Mouse (Mus musculus): ENCODE results near the gene Ggnbp2.
A peak's percentile ranks its signal among the peaks of the same experiment; 100 is the strongest.
"Not testable (repeated sequence)": the region's sequence is repeated elsewhere in the genome, so short reads cannot be mapped to it uniquely, and the experiment has no call there.

The Ggnbp2 gene

DNA sequence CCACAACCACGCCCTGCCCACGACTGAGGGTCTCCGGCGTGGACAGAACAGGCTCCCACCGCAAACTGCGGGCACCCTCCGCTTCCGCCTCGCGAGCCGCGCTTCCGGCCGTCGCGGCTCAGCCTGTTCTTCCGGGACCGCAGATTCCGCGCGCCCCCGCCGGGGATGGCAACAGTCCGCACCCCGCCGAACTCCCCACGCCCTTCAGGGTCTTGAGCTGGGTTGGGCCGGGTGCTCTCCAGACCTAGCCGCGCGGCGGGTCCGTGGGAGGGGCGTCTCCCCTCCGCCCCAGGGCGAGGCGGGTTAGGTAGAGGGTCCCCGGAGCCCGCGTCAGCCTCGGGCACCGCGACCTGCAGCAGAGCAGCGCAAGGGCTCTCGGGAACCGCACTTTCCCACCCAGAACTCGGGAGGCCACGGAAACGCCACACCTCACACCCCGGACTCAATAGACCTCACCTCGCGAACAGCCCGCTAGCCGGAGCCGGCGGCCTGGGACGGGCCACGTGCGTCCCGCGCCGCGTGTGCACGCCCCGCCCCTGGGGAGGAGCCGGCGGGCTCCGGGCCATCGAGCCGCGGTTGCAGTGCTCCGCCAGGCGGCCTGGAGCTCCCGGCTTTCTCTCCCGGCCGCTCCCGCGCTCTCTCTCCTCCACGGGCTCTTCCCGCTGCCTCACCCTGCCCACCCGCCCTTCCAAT, 9.3 kb upstream of the Ggnbp2 start, which contains the start of the genes Myo19 and Pigw:
Gene Myo19, plus strand, starts transcription at position 377 of the 693 bp plus-strand sequence.
Gene Pigw, minus strand, starts transcription at position 514 of the 693 bp plus-strand sequence.
- peak; percentile 82 for DNase-seq (ENCODE audit: extremely low spot score)

DNA sequence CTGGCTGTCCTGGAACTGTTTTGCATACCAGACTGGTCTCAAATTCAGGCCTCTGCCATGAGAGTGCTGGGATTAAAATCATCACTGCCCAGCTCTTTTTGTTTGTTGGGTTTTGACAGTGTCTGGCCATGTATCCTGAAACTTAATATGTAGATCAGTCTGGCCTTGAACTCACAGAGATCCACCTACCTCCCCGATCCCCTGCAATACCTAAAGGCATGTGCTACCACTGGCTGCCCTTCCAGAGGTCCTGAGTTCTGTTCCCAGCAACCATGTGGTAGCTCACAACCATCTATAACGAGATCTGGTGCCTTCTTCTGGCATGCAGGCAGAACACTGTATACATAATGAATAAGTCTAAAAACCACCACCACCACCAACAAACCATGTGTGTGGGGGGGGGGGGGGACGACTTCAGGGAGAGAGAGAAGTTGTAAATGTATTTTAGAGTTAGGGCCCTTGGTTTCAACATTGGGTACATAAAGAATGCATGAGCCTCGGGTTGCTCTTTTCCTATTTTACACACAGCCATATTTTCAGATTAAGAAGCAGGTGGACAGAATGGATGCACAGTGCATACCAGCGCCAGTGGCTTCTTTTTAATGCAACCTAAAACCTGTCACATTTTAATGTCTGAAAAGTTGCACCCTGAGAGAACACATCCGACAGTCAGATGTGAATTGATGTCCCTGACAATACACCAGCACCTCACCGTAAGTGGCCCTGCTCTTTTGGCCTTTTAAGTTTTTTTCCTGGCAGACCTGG, 8.6 kb upstream of the Ggnbp2 start:
- DNase-seq (ENCODE audit: extremely low spot score): peak; percentile 5

DNA sequence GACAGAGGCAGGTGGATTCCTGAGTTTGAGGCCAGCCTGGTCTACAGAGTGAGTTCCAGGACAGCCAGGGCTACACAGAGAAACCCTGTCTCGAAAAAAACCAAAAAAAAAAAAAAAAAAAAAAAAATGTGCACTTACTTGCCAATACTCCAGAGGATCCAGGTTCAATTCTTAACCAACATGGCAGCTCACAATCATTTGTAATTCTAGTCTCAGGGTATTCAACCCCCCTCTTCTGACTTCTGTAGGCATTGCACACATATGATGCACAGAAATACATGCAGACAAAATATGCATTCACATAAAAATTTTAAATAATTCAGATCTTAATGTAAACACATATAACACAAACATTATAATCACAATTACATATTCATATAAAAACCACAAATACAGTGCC, 5.4 kb upstream of the Ggnbp2 start:
- not testable (repeated sequence) for DNase-seq (ENCODE audit: extremely low spot score)

DNA sequence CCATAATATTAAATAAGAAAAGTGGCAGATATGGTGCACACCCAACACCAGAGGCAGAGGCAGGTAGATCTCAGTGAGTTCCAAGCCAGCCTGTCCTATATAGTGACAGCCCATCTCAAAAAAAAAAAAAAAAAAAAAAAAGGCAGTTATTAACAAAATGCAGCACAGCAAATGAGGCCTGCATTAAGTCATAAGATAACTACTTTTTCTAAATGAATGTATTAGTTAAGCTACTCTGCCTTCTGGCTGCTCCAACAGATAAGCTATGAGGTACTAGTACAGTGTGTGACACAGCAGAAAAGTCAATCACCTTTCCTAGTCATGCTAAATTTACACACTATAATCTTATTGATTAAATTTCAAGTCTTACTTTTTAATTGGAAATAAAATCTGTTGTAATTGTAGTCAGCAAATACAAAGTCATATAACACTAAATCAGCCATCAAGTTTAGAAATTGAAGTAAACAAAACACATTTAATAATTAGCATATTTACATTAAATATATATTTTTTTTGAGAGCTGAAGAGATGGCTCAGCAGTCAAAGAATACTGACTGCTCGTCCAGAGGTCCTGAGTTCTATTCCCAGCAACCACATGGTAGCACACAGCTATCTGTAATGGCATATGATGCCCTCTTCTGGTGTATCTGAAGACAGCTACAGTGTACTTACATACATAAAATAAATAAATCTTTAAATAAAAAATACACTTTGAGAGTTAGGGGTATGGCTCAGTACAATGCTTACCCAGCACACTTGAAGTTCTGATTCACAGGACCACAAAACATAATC, 2.6 kb upstream of the Ggnbp2 start:
- no peak for DNase-seq (ENCODE audit: extremely low spot score)

DNA sequence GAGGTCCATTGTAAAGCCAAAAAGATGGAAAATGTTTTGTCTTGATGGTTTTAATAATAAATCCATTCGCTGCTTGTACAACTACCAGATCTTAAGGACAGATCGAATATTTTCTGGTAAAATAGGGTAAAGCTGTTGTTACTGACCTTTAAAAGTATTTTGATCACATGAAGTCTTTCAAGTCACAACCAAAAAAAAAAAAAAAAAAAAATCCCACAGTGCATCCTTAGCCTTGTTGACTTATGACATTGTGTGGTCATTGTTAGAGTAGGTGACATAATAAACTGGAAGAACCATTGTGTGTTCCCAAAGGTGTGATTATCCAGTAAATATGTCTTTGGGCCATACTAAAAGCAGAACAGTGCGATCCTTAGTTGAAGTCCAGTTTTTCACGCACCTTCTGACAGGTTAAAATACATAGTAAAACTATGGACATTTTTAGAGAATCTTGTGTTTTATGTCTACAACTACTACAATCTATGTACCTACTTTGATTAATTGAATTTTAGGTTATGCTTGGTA, 992 bp upstream of the Ggnbp2 start:
- no peak for DNase-seq (ENCODE audit: extremely low spot score)

DNA sequence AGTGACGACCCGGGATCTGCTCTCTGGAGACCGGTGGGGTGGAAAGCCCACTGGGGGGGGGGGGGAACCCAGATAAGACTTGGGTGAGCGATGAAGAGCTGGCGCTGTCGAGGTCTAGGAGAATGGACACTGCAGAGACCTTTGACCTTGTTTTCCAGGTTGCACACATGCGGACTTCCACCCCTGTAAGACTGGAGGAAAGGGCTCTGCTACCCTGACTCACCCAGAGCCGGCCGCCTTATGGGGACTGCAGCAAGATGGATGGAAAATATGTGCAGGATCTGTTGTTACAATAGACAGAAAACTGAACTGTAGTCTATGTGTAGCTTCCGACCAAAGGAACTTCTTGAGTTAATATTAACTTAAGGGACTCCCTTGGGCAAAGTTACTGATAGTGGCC, 429 bp upstream of the Ggnbp2 start:
- no peak for DNase-seq (ENCODE audit: extremely low spot score)

DNA sequence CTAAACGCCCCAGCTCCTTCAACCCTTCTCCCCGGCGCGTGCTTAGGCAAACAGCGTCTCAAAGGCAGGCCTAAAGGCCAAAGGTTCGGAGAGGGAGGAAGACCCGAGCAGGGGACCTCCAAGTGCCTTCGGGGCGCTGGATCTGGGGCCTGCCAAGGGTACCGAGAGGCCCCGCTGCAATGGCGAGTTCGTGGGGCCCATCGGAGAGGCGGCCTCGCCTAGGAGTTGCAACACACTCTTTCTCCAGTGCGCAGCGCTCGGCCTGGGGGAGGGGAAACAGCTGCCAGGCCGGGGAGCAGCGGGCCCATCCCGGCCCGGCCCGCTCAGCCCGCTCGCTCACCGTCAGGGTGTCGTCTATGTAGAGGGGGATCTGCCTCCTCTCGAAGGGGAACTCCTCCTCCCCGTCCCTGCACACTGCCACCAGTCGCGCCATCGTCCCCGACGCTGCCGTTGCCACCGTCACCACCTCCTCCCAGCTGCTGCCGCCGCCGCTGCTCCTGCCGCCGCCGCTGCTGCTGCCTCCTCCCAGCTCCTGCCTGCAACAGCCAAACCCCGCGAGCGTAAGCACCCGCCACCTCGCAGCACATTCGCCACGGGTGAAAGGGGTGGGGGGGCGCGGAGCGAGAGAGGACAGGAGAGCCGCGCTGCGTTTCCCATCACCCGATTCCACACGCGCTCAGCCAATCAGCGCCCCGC, 932 bp downstream of the Ggnbp2 start:
- peak; percentile 99 for DNase-seq (ENCODE audit: extremely low spot score)

DNA sequence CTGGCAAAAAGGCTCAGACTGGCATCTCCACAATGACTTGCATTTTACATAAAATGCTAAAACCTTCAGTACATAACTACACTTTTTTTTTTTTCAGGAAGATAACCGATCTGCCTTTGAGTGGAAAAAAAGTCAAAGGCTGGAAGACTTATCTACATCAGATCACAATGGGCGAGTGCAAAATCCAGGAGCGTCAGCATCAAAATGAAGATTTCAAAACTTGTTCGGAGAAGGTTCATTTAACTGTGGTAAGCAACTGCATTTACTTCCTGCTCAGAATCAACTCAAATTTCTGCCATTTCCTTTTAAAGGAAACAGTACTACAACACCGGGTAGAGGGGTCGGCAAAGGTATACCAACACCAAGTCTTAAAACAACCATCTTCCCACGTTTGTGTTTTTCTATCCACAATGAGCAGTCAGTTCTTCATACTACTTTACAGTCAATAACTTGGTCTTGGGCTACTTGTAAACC, 1.8 kb downstream of the Ggnbp2 start:
- no peak for DNase-seq (ENCODE audit: extremely low spot score)

DNA sequence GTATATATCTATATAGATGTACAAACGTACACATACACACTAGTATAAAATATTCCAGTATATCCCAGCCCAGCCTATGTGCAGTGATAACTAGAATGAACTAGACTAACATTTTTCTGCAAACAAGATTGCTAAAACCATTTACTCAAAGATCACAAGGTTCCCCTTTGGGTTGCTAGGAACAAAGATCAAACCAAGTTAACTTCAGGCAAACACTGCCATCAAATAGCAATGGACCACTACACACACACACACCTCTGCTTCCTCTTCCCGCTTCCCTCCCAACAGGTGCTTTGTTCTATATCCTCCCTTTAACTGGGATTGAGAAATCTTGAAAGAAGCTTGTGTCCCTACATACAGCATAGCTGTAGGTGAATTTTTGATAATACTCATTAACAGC, 3.0 kb downstream of the Ggnbp2 start:
- DNase-seq (ENCODE audit: extremely low spot score): no peak

DNA sequence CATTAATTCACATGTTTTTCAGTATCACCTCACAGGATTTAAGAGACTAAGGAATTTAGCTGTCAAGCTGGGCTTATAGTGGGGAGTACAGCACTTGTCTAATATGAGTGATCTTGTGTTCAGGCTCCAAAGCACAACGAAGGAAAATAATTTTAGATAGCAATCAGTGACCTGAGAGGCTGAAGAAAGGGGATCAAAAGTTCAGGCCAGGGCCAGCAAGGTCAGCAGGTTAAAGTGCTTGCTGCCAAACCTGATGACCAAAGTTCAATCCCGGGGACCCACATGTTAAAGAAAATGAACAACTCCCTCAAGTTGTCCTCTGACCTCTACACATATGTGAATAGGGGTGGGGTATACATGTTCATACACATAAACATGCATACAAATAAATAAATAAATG, 5.3 kb downstream of the Ggnbp2 start:
- DNase-seq (ENCODE audit: extremely low spot score): no peak

DNA sequence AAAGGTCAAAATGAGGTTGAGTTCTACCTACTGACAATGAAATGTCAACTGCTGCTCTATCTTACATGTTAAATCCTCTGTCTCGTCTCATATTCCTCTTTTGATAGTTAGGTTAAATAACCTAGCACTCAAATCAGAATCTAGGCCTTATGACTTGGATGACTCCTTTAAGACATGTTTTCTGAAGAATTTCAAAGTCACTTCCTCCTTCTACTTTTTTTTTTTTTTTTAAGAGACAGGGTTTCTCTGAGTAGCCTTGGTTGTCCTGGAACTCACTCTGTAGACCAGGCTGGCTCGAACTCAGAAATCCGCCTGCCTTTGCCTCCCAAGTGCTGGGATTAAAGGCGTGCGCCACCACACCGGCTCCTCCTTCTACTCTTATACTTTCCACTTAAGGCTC, 15.3 kb downstream of the Ggnbp2 start:
- no peak for DNase-seq (ENCODE audit: extremely low spot score)

DNA sequence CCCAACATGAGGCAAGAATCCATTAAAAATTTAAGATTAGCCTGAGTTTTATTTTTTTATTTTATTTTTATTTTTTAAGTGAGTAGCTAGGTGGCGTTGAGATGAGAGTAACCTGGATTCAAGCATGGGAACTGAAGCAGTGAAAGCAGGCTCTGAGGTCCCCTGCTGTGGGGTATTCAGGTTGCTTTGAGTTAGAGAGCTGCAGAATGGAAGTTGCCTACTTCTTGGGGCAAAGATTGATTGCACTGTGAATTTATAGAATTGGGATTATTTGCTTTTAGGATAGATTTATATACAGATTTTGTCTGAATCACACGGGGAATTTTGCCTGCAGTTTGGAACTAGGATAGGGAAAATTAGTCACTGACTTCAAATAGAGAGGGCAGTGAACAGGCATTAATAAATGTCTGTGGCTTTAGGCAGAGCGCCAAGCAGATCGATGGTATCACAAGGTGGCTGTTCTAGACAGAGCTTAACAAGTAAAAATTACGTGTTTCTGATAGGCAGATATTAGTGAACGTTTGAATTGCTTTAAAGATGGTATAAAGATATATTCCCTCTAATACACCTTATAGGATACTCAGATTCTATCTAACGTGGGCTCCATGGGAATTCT, 23.0 kb downstream of the Ggnbp2 start:
- no peak for DNase-seq (ENCODE audit: extremely low spot score)

DNA sequence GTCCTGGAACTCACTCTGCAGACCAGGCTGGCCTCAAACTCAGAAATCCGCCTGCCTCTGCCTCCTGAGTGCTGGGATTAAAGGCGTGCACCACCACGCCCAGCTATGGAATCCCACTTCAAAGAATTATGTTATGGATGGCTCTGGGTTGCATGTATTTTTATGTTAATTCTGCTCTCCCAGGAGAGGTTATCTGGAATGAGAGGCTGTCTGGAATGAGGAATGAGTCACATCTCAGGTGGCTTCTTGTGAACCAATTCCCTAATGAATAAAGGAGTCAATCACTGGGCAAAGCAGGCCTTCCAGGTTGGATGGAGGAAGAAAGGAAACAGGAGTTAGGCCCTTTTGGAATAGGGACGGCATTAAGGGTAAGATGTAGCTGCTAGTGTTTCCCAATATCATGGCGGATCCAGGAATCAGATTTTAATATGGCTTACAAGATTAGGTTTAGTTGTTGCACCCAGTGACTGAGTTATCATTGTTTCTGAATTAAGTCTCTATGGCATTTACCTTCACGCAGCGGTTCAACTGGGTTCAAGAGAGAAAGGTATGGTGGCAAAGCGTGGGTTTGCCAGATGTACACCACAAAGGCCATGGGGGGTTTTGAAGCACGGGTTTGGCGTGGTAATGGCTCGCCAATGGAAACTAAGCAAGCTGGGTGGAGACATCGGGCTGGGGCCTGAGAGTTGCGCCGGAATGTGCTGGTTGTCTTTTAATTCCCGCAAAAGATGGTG, 23.7 kb downstream of the Ggnbp2 start:
- DNase-seq (ENCODE audit: extremely low spot score): no peak

DNA sequence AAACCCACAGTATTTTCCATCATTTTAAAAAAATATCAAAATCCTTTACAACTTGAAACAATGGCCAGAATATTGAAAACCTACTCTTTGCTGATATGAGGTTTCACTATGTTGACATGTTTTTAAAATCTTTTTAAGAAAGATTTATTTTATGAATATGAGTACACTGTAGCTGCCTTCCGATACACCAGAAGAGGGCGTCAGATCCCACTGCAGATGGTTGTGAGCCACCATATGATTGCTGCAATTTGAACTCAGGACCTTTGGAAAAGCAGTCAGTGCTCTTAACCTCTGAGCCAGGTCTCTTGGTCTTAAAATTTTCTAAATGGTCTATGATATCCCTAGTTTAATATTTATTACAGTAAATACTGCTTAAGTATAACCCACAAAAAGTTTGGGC, 31.3 kb downstream of the Ggnbp2 start:
- no peak for DNase-seq (ENCODE audit: extremely low spot score)

DNA sequence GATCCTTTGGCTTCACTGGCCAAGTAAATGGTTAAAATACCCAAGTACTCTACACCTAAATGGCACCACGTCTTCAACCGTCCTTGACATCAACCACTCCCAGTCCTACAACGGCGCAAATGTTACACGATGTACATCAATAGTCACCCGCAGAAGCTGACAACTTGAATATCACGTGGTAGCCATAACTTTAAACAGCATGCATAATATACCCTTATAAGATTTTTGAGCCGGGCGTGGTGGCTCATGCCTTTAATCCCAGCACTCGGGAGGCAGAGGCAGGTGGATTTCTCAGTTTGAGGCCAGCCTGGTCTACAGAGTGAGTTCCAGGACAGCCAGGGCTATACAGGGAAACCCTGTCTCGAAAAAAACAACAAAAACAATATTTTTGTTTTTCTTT, 41.1 kb downstream of the Ggnbp2 start:
- DNase-seq (ENCODE audit: extremely low spot score): not testable (repeated sequence)

DNA sequence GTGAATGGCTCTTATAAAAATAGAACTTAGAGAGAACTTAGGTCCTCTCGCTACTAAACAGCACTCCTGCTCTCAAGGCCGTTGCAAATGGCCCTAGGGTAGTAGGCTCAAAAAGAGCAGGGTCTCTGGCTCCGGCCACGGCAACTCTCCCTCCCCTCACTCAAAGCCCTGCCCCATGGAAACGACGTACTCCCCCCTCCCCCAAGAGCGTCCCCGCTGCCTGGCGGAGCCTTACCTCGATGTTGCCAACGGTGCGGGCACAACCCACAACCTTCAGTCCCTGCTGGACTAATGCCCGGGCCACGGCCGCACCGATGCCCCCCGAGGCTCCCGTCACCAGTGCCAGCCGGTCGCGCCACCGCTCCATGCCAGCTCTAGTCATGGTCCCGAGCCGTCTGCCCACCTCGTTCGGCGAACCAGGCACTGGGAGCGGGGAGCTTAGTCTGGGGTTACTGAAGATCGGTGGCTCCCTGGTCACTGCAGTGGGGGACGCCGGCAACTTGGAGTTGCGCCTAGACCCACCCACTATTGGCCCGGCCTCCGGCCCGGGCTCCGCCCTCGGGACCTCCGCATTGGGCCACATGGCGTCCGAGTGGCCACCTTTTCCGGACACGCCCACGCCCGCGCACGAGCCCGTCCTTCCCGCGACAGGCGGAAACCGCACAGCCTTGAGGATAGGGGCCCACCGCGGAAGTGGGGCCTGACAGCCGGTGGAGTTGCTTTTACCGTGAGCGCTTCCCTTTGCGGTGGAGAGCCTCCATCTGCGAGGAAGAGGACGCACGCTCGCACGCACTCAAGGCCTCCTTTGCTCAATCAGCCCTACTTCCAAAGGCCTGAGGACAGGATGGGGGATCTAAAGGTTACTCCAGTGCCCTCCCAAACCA, 41.9 kb downstream of the Ggnbp2 start, which contains the start of gene Dhrs11:
Gene Dhrs11, minus strand, starts transcription at position 479 of the 884 bp plus-strand sequence.
- DNase-seq (ENCODE audit: extremely low spot score): peak; percentile 90

DNA sequence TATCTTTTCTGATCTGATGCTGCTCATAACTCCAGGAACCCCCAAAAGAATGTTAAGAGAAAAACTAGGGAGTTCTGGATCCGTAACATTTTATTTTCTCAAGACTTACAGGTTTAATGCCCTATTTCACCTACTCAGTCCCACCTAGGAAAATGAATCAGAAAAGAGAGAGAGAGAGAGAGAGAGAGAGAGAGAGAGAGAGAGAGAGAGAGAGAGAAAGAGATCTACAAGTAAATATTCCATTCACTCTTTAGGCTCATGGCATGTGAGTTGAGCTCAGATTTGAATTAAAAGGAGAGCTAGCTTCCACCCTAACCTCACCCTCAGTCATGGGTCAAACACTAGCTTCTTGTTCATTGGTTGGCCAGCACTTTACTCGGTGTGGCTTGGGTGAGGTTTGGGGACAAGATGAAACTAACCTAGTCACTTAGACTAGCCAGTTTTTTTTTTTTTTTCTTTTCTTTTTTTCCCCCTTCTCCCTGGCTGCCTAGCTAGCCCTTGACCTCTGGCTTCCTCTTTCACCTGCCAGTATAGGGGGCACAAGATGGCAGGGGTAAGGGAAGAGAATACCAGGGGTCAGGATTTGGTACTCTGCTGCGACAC, 42.6 kb downstream of the Ggnbp2 start:
- DNase-seq (ENCODE audit: extremely low spot score): no peak

DNA sequence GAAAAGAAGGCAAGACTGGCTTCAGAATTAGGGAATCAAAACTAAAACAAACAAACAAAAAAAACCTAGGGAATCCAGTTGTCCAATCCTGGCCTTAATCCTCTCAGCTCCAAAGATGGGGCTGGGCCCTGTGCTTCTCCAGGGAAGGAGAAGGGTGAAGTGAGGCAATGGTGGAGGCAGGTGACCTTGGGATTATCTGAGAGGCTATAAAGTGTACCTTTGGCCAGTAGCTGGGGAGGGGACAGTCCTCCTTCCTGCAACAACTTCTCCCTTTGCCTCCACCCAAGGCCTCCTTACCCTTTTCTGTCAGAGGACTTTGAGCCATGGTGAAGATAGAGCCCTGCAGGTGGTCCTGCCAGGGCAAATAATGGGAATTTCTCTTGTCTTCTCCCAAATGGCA, 43.1 kb downstream of the Ggnbp2 start:
- no peak for DNase-seq (ENCODE audit: extremely low spot score)

DNA sequence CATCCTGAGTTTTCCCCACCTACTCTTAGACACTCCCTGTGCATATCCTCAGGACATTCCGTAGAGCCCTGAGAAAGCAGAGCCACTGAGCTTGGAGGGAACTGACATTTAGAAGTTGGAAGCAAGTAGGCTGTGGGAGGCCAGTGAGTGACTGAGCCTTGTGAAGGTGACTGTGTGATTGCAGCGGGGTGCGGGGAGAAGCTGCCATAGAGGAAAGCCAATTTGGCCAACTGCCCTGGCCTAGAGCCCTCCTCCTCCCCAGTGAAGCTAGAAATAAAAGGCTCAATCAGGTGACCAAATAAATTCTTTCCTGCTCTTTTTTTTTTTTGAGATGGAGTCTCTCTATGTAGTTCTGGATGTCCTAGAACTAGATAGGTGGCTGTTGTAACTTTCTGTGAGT, 44.4 kb downstream of the Ggnbp2 start:
- no peak for DNase-seq (ENCODE audit: extremely low spot score)

All from embryo, embryonic 9.5 days (tissue).